Mouse (Mus musculus) heart, adult 8-10 months (tissue): Measurements from ENCODE around the gene Artn. TPM values are rescaled to one million over a fixed set of nuclear protein-coding genes. Genes with fewer than 3 reads are reported as not detected.

Experiments used
- DNase-seq: peaks from one replicate; pipeline ENCODE4 v3.0.0; 2022; ENCODE audit warnings: low spot score
- total RNA-seq, 4 experiments: library from RNA; stranded (reverse); gene quantifications; 2 replicates each; pipeline ENCODE4 v1.2.4; 2022

Gene Artn
- total RNA-seq, 4 experiments from 2014 or later: 0.34 TPM; not detected in 3

DNA sequence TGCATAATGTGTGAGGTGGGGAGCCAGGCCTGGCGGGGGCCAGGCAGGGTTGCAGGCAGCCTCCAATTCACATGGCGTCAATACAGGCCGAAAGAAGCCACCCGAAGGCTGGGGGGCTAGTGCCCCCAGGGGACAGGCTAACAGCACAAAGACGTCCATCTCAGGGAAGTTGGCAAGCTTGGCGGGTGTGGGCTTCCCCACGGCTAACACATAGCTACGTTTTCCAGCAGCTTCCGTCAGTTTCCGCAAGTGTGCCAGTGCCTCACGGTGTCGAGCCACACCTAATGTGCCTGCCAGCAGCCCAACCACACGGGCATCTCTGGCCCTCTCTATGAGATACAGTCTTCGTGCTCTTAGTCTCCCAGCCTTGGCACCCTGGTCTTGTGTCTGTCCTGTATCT lies 39.5 kb downstream of the Artn start:
- DNase-seq: no peak

DNA sequence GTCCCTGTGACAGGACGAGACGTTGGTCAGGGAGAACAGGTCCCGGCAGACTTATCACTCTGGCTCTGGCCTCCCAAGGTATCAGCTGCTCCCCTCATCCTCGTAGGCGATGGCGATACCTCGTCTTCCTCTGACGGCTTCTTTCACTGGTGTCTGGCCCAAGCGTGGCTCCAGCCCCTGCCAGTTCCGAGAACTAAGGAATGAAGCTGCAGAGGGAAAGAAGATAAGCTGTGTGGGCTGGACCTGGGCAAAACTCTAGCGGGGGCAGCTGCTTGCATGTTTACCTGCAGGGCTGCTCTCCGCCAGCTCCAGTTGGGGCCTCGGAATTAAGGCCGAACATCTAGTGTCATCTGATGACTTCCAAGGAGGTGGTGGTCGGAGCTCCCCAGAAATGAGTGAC lies 40.1 kb downstream of the Artn start:
- DNase-seq: no peak

DNA sequence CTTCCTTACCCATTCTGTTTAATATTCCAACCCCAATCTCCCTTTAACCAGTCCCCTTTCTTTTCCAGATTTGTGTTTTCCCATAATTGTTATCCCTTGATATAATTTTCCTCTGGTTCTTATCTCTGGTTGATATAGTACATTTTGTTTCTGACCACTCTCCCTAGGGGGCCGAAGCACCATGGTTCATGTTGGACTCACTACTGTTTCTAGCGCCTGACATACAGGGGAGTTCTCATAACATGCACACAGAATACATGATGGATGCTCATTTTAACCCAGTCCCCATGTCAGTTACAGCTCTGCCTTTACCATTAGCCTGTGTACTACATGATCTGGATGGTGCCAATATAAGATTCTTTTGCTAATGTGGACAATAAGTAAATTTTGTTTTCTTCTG lies 41.6 kb downstream of the Artn start:
- DNase-seq: no peak

DNA sequence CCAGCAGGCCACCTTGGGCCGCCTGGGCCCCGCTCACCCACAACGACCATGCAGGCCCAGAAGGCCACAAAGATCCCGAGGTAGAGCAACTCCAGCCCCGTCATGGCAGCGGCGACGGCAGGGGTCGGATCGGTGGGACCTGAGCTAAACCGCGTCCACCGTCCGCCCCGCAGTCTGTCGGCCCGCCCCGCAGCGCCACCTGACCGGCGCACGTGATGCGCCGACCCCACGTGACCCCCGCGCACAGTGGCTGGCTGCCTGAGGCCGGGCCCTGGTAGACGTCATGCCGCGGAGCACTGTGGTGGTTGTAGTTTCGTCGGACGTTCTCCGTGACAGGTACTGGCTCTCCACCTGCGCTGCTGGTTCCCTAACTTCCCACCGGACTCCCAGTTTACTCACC lies 42.4 kb downstream of the Artn start, which contains the start of gene Atp6v0b:
Atp6v0b (minus strand) TSS at position 201 of the 400 bp plus-strand sequence.
- peak; percentile 90 for DNase-seq

DNA sequence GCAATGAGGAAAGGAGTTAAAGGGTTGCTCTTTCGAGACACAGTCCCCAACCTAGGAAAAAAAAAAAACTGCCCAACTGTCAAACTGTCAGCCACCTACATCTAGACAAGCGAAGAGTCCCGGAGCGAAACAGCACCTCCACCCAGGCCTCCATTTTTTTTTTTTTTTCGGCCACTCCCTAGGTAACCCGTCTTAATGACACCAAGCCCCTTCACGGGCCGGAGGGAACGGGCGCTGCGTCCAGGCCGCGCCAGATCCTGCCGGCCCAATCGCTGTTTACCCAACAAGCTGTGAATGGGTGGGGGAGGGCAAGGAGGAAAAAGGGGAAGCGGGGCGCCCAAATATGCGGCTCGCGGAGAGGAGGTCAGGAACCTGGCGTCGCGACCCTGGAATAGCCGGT lies 42.9 kb downstream of the Artn start:
- no peak for DNase-seq

DNA sequence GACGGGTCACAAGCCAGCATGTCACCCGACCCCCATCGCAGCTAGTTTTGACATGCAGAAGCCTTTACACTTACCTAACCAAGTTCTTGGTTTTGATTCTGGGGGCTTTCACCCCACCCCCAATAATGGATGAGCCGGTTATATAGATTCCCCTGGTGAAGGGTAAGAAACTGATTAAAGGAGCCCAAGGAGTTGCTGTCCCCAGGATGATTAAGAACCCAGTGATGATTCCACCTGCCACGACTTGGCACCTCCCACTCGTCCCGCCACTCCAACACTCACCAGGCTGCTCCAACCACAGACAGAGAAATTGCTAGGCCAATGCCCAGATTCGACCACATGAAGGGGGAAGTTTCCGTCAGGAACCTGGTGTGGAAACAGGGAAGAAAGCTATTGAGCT lies 43.6 kb downstream of the Artn start:
- no peak for DNase-seq

DNA sequence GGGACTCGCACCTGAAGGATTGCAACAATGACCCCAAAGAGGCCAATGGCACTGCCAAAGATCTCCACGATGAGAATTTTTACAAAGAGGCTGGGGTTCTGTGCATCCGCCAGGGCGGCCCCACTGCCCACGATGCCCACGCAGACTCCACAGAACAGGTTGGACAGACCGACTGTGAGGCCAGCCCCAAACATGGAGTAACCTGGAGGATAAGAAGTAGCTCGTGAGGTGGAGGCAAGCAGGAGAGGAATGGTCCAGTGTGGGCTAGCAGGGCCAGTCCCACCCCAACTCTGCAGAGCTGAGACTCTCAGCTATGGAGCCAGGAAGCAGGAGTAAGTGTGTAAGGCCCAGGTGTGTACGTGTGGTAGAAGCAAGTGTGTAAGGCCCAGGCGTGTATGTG lies 44.5 kb downstream of the Artn start:
- DNase-seq: no peak

DNA sequence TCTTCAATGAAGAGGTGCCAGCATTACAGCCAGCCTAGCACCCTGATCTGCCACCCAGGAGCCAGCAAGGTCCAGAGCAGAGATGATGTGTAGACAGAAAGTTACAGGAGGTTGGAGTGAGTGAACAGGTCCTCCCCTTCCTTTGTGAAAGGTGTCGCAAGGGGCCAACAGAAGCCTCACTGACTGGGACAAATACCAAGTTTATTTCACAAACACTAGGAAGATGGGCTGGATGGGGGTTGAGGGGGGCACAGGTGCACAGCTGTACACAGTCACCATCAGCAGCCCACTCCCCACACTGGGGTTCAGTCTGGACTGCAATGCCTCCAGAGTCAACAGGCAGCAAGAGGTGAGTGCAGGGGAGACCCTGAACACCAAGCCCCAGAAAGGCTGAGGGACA lies 45.4 kb downstream of the Artn start:
- DNase-seq: no peak

DNA sequence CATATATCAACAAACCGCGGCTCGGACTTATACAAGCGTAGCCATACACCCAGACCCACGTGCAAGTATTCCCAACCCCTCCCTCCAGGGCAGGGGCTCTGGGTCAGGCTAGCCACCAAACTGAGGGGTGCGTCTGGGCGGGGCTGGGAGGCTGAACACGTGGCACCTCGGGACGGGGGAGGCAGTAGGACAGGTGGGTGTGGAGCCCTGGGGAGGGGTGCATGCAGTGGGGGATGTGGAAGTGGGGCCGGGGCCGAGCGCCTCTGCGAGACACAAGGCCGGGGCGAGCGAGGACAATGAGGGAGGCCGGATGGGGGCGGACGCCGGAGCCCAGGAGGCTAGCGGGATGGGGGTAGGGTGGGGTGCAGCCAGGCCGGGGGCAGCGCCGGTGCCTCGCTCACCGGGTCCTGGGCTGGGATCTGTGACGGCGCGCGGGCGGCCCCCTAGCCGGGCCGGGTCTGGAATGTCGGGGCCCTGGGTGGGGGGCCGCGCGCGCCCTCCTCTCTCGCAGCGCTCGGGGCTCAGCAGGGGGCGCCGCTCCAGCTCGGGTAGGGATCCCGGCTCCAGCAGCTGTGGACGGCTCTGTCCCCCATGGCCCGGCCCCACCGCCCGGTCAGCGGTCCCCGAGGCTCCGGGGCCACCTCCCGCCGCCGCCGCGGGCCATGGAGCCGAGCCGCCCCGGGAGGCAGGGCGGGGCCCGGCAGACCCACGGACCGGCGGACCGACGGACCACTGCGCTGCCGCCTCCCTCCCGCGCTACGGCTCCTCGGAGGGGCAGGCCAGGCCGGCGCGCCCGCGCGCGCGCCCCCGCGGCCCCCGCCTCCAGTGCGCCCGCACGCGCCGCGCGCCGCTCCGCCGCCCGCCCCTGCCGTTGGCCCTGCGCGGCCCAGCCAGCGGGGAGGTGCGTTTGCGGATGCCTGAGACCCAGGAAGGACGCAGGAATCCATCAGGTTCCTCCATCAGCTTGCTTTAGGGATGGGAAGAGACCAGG lies 46.6 kb downstream of the Artn start, which contains the start of gene B4galt2:
B4galt2 (minus strand) TSS at position 787 of the 991 bp plus-strand sequence.
- no peak for DNase-seq

DNA sequence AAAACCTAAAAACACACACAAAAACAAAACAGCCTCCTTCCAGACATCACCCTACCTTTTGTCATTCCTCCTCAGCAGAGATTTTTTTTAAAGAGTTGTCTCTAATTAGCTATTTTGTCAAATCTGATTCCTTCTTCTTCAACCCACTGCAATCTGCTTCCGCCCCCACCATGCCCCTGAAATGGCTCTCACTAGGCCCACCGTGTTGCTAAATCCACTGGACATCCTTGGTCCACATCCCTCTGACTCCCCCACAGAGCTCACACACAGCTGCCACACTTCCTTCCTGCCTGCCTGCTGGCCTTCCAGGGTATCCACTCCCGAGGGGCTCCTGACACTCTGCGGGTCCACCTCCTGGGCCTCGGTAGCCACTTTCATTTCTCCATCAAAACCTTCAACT lies 50.9 kb downstream of the Artn start:
- no peak for DNase-seq

DNA sequence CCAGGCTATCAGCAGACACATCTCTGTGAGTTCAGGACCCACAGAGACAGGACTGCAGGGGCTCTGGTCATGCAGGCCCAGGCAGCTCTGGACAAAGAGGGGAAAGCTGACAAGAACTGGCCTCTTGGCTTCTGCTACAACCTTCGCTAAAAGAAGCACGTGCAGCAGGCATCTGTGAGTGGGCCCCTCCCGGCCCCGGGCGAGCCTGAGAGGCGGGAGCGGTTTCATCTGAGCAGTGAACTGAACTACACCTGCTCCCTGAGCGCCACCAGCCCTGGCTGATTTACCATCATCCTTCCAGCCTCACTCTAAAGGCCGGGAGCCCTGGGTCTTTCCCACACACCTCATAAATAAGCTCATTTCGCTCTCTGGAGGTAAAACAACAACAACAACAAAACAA lies 51.3 kb downstream of the Artn start:
- no peak for DNase-seq

Other genes starting within 250 kb of the Artn start
- gene Dmap1, start 247.5 kb downstream of the Artn start, total RNA-seq: 10 to 100 TPM; 15.9 to 23.7 (median 20.9) TPM
- not detected for gene Gm12845, start 205.4 kb downstream of the Artn start, total RNA-seq
- not detected for gene Klf17, start 164.1 kb downstream of the Artn start, total RNA-seq
- gene Slc6a9, start 95.3 kb downstream of the Artn start, total RNA-seq: 1 to 10 TPM; 1.7 to 2.3 (median 2.2) TPM
- under 1 TPM in 2 of 4 experiments, not detected in 2; 0.25 to 0.50 TPM for gene Ccdc24, start 57.2 kb downstream of the Artn start, total RNA-seq
- gene B4galt2, start 46.3 kb downstream of the Artn start, total RNA-seq: 1 to 10 TPM; 4.2 to 5.1 (median 4.4) TPM
- 100 to 1,000 TPM; 108 to 133 (median 121) TPM for gene Atp6v0b, start 42.4 kb downstream of the Artn start, total RNA-seq
- gene Dph2, start 37.7 kb downstream of the Artn start, total RNA-seq: 1 to 10 TPM; 3.4 to 4.1 (median 3.9) TPM
- gene Ipo13, start 14.8 kb downstream of the Artn start, total RNA-seq: 10 to 100 TPM; 58.9 to 86.0 (median 75.4) TPM
- 10 to 100 TPM; 61.5 to 67.5 (median 67.2) TPM for gene St3gal3, start 205.2 kb upstream of the Artn start, total RNA-seq